Mouse (Mus musculus) spleen, postnatal 14 days (tissue): ENCODE measurements around the gene Olfr18.
"Not testable (repeated sequence)": the region's sequence is repeated elsewhere in the genome, so short reads cannot be mapped to it uniquely, and the experiment has no call there.

Source experiments
- DNase-seq, 2 experiments: peaks; one replicate each; pipeline ENCODE4 v3.0.0; 2021 to 2022; ENCODE audit warnings: low spot score in 2 of 2

Olfr18 gene

GRCm38 (mm10) chr9:20335994-20336393, at the start of gene Olfr18:
Gene Olfr18, minus strand, starts transcription at chr9:20336094.
- DNase-seq = no peak

GRCm38 (mm10) chr9:20385343-20385703, 49.4 kb upstream of the Olfr18 start:
- no peak for DNase-seq

DNA sequence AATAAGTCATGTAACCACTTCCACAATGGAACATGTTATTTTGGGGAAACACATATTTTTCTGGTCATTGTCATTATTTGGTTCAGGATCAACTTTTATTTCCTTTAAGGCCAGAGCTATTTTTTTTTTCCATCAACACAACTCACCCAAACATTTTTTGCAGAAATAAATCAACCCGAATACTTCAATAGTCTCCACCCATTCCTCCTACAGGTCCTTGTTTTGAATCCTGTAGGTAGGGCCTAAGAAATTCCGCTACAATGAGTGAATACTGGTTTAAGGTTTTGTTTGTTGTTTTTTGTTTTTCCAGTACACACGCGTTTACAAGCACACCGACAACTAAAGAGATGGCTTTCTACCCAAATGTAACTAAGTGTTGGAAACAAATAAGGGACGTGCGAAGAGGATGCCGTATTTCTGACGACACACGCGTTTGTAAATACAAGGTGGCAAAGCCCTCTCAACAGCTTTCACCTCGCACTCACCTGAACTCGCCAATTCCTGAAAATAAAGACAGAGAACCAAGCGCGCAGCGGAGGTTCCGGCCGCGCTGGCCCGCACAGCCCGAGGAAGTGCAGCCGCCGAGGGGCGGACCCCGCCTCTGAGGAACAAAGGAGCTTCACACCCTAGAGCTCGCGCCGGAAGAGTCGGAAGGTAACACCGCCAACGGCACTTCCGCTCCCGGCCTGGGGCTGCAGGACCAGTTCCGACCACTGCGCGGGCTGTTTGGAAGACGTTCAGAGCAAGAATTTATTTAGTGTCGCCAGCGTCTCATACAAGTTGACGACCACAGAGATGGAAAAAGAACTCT, 48.8 kb upstream of the Olfr18 start, which contains the start of gene Zfp560:
Zfp560 (minus strand) TSS at position 646 of the 811 bp plus-strand sequence.
- DNase-seq = peak; percentile 84 to 88

DNA sequence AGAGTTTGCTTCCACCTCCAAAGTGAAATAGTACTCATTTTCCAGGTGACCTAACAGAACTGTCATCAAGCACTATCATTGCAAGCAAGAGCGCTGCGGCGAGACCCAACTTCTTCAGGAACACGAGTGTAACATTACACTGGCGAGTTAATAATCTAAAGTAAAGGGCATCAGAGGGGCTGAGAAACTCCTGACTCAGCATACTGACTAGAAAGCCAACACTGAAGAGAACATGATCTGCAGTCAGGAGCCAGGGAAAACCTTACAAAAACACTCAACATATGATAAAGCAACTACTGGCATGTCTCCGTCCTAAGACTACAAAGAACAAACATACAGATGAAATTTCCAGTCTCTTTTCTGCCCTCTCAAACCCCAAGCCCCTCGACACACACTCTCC, 47.8 kb upstream of the Olfr18 start:
- no peak for DNase-seq

DNA sequence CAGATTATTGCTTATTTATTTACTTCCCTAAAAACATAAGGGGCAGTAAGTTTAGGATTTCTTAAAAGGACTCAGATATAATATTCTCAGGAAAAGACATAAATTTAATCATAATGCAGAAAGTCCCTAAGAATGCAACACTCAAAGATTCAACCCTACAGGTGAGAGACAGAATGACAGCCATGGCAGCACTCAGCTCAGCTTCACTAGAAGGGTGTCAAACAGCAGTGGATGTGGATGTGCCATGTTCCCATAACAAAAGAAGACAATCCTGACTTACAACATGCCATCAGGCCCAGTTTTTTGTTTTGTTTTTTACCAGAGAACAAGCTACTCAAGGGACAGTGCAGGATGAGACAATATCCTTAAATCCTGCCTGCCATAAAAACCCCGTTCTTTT, 38.8 kb upstream of the Olfr18 start:
- DNase-seq = no peak

- DNase-seq = no peak
Observed at GRCm38 (mm10) chr9:20367311-20367710, 31.4 kb upstream of the Olfr18 start.

- no peak for DNase-seq
Observed at GRCm38 (mm10) chr9:20348501-20348900, 12.6 kb upstream of the Olfr18 start.

- DNase-seq = no peak
Observed at GRCm38 (mm10) chr9:20298232-20298631, 37.7 kb downstream of the Olfr18 start, which contains the start of gene Olfr873. Gene Olfr873, plus strand, starts transcription at chr9:20298532.

DNA sequence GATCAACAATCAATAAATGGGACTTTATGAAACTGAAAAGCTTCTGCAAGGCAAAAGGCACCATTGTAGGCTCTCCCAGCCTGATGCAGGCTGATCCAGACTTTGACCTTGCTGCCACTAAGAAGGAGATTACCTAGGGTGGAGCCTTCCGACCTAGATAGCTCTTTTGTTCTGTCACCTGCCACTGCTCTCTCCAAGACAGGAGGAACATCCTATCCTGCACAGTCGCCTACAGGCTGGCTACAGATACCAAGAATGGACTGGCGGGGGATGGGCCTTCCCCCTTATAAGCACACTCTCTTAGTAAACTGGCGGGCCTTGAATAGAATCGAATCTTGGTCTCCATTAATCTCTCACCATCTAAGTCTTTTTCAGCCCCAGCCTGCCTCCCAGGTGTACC, 40.3 kb downstream of the Olfr18 start:
- DNase-seq = not testable (repeated sequence)

GRCm38 (mm10) chr9:20282051-20282450, 53.8 kb downstream of the Olfr18 start, which contains the start of gene Olfr39:
Gene Olfr39, plus strand, starts transcription at chr9:20282351.
- DNase-seq = no peak
